Mouse (Mus musculus) lung, postnatal 25 days (tissue): ENCODE measurements around the gene Gpr84.

Experiments
- DNase-seq: peaks from one replicate; pipeline ENCODE4 v3.0.0; 2022; ENCODE audit warnings: low spot score

Gene Gpr84

DNA sequence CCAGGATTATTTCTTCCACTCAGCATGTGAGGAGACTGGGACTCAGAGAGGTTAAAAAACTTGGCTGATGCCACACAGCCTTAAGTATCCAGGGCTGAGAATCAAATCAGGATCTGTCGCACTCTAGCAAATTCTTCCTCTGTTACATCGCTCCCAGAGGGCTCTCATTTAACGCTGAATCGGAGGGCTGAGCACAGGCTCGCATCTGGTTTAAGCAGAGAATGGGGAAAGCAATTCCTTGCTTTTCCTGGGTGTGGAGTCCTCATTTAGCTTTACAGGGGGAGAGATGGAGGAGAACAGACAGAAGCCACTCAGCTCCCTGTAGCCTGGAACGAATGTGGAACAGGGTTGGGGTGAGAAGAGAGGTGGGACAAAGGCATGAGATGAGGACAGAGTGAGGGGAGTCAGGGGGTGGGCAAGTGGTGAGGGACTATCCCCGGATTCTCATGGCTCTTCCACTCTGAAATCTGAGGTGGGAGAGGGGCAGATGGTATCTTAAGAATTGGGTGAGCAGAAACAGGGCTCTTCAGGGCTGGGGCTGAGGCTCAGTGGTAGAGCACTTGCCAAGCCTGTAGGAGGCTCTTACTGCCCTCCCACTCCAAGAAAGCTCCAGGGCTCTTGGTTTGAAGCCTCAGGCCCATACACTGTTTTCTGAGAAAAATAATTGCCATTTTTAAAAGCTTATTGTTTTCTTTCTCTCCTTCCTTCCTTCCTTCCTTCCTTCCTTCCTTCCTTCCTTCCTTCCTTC, 25.2 kb upstream of the Gpr84 start:
- no peak for DNase-seq

- no peak for DNase-seq
These were observed 24.6 kb upstream of the Gpr84 start for GRCm38 (mm10) chr15:103335040-103335439.

DNA sequence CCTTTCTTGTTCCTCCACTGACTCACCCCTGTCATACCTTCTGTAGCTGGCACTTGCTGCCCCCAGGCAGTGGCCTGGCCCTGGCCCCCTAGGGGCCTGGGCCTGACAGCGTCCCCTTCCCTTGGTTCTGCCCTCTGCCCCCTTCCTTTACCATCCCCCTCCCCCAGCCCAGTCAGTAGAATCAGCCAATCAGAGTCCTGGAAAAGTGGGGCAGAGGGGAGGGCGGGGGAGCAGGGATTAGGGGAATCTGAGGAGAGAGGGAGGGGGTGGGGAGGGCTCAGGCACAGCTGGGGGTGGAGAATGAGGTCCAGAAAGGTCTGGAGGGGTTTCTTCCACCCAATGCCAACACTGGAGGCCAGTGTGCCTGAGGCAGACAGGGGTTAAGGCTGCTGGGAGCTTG, 23.8 kb upstream of the Gpr84 start:
- DNase-seq = no peak

- peak; percentile 56 for DNase-seq
These were observed 23.3 kb upstream of the Gpr84 start for GRCm38 (mm10) chr15:103333738-103334137.

DNA sequence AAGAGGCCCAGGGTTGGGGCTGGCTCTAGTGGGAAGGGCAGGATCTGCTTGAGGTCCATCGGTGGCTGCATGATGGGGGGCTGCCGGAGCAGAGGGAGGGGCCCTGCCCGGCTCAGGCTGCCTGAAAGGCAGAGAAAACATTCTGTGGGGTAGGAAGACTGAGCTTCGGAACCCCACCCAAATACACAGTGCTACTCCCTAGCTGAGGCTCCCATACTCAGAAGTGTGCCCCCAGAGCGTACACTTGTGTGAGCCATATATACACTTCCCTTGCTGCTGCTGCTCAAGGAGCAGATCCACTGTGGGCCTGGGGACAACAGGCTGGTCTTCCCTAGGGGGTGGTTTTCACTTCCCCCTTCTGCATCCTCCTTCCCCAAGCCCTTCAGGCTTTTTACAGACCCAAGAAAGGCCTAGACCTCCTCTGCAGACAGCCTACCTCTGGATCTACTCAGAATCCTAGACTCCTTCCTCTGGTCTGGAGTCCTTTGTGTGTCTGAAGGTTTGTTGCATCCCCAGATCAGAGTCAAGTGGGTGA, 22.7 kb upstream of the Gpr84 start:
- peak; percentile 29 for DNase-seq

GRCm38 (mm10) chr15:103323455-103324247, 13.2 kb upstream of the Gpr84 start:
- DNase-seq = peak; percentile 86

- peak; percentile 21 for DNase-seq
These were observed 12.7 kb upstream of the Gpr84 start for GRCm38 (mm10) chr15:103323070-103323454.

DNA sequence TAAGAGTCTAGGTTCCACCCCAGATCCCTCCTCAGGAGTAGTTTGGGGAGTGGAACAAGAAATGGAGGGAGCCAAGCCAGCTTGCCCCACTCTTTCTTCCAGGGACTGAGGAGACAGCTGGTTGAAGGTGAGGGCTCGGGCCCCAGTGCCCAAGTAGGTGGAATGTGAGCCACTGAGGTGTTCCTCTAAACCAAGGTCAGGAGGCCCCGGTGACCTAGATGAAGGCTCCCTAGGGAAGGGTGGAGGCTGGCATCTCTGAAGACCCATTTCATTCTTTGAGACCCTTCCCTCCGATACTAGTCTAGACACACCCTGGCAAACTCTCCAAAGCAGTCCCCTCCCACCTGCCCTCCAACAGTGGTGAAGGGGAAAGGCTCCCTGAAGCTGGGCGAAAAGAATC, 12.0 kb upstream of the Gpr84 start:
- no peak for DNase-seq

- DNase-seq = no peak
These were observed 10.7 kb upstream of the Gpr84 start for GRCm38 (mm10) chr15:103321076-103321475.

DNA sequence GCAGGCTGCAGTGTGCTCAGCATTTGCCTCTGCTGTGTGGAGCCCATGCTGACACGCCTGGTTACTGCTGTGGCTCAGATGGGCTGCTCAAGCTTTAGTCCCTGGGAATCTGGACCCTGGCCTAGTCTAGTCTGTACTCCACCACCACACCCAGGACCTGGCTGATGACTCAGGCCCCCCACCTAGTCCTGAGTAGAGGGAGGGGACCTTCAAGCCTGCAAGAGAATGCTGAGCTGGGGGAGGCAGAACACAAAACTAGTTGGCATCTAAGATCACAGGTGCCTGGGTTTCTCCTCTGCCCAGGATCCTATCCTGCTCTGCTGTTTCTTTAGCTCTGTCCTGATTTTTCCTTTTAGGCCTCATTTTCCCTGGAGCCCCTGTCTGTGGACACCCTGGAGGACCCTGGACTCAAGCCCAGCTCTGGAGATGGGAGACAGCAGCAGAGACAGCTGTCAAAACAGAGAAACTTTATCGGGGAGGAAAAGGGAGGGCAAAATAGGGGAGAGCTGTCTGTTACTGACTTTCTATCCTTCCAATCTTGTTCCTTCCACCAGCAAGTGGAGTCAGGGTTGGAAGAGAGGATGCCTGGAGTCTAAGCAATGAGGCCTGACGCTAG, 7.9 kb upstream of the Gpr84 start:
- DNase-seq = no peak

- no peak for DNase-seq
These were observed 7.3 kb upstream of the Gpr84 start for GRCm38 (mm10) chr15:103317731-103318130.

- no peak for DNase-seq
These were observed 6.7 kb upstream of the Gpr84 start for GRCm38 (mm10) chr15:103317120-103317519.

GRCm38 (mm10) chr15:103315979-103316776, 5.8 kb upstream of the Gpr84 start:
- DNase-seq = peak; percentile 20

- DNase-seq = peak; percentile 62
These were observed 4.6 kb upstream of the Gpr84 start for GRCm38 (mm10) chr15:103315011-103315502.

GRCm38 (mm10) chr15:103314181-103314580, 3.8 kb upstream of the Gpr84 start:
- no peak for DNase-seq

DNA sequence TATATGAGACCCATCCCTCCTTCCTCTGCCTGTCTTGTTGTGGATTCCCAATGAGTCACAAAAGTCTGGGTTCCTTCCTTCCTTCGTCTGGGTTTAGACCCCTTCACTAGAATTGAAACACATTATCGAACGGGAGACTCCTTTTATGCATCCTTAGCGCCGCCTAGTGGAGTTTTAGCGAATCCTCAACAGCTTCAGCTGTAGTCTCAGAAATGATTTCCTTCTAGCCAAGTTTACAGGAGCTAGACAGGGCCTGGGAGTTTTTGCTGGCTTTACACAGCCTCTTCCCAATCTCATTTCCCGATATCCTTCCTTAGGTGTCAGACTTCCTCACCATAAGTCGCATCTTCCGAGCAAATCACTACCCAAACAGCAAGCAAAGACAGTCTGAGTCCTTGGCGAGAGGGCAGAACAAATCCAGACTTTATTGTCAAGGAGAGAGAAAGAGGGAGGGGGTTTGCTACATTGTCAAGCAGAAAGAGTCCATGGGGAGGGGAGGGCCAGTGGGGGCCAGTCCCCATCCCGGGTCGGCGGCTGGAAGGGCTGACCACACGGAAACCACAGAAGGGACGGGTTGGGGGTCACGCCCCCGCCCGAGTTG, 3.2 kb upstream of the Gpr84 start:
- DNase-seq = peak; percentile 71

- no peak for DNase-seq
These were observed 1.4 kb downstream of the Gpr84 start for GRCm38 (mm10) chr15:103308876-103309580.

DNA sequence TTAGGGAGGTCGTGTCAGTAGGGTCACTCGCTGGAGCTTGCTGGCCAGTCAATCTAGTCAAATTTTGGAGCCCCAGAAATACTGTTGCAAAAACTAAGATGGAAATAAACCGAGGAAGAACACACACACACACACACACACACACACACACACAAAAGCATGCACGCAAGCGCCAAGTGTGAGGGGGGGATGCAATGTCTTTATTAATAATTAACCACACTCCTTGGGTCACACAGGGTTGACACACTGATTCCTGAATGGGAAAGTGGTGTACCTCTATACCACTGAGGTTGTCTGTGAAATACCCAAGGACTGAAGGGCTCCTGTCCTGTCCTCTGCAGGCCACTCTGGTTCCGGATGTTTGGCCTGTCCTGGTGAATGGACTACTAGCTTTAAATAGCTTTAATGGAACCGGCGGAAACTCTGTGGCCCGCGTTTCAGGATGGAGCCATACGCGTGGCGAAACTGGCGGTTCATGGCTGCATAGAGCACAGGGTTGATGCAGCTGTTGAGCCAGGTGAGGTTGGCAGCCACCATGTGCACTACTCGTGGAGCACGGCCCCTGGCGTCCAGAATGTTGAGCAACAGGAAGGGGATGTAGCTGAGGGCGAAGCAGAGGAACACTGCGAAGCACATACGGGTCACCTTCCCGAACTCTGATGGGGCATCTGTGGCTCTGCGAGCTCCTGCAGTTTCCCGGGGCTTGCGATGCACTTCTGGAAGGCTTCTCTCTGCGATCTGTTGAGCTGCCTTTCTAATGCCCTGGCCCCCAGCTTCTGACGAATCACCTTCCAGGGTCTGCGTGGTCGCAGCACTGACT, 2.1 kb downstream of the Gpr84 start:
- no peak for DNase-seq

GRCm38 (mm10) chr15:103307125-103307524, 3.3 kb downstream of the Gpr84 start:
- DNase-seq = peak; percentile 93
